Mouse (Mus musculus) myocyte (in vitro differentiated cells): Measurements from ENCODE around the gene Plxnd1.

Experiments used
- CEBPB ChIP-seq: IDR thresholded peaks from 2 replicates; pipeline ENCODE4 v1.6.1; 2011; ENCODE audit warnings: mild to moderate bottlenecking, moderate library complexity; ENCODE audit not compliant: poor library complexity, insufficient read depth, severe bottlenecking
- E2F4 ChIP-seq: IDR thresholded peaks from one replicate; pipeline ENCODE4 v1.6.1; 2011; ENCODE audit warnings: mild to moderate bottlenecking, control low read depth, moderate library complexity; ENCODE audit not compliant: insufficient read depth
- POLR2A ChIP-seq: IDR thresholded peaks from one replicate; pipeline ENCODE4 v1.6.1; 2011; ENCODE audit warnings: low read depth, mild to moderate bottlenecking, control low read depth, moderate library complexity; ENCODE audit not compliant: insufficient read length
- TCF12 ChIP-seq: IDR thresholded peaks from one replicate; pipeline ENCODE4 v1.6.1; 2011; ENCODE audit warnings: mild to moderate bottlenecking, control low read depth; ENCODE audit not compliant: poor library complexity, insufficient read depth, severe bottlenecking
- USF1 ChIP-seq: IDR thresholded peaks from one replicate; pipeline ENCODE4 v1.6.1; 2011; ENCODE audit warnings: low read depth, mild to moderate bottlenecking, control low read depth, moderate library complexity

DNA sequence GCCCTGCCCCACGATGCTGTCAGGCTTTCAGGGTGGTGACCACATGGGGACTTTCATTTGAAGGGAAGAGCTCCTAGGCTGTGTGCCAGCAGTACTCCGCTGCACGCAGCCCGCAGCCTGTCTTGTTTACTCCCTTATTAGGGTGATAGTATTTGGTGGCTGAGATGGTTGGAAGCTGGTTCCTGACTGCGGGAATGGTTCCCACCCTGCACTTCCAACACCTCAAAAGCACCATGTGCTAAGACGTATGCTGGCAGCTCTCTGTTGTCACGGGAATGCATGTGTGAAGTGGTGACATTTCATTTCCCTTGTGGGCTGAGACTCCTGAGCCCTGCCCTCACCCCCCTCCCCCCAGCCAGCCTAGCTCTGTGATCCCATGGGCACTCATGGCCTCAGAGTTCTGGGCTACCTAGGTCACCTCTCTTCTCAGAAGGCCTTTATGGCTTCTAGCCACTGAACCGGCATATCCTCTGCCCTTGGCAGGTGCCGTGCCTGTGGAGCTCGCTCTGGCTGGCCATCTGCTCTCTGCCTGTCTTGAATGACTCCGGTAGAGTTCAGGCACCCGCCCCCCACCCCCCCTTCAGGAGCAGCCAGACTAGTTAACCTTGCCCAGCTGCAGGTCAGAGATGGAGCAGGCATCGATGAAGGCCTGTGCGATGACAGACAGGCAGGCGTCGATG is 37.7 kb downstream of the Plxnd1 start:
- no peak for TF ChIP-seq POLR2A
- TF ChIP-seq TCF12: no peak
- no peak for TF ChIP-seq USF1
- TF ChIP-seq CEBPB: no peak
- no peak for TF ChIP-seq E2F4
